Mouse (Mus musculus) liver, postnatal 0 days (tissue): Measurements from ENCODE around the gene Fbxw4.

ENCODE experiments used
- CTCF ChIP-seq: sonication (generic); IDR thresholded peaks from 2 replicates; pipeline ENCODE4 v1.5.1; 2016; ENCODE audit warnings: antibody characterized with exemption, low read depth
- EP300 ChIP-seq: IDR thresholded peaks from 2 replicates; pipeline ENCODE4 v1.6.1; 2016; ENCODE audit warnings: antibody characterized with exemption, low read depth, mild to moderate bottlenecking

DNA sequence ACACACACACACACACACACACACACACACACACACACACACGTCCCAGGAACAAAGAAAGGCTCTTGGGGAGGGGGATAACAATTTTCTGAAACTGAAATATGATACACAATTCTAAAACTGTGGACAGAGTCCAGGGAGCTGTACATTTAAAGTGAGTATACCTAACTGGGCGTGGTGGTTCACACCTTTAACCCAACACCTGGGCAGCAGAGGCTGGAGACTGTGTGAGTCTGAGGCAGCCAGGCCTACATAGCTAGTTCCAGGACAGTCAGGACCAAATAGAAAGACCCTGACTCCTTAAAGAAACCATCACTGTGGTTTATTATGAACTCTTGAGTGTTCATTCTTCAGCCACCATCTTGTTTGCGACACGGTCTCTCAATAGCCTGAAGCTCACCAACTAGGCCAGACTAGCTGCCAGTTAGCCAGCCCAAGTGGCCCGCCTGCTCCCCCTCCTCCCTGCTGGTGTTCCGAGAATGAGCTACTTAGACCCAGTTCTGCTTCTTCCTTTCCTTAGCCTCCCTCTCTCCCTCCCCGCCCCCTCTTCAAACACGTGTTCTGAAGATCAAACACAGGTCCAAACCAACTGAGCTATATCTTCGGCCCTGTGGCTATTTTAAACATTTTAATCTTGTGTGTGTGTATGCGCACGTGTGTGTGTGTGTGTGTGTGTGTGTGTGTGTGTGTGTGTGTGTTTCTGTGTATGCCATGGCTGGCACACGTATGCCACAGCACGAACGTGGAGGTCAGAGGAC lies 40.2 kb downstream of the Fbxw4 start:
- TF ChIP-seq CTCF (no peak), EP300 (no peak)
